Mouse (Mus musculus) embryo, embryonic 10 days (tissue): ENCODE measurements around the gene Trim30a.
"Not testable (repeated sequence)": the region's sequence is repeated elsewhere in the genome, so short reads cannot be mapped to it uniquely, and the experiment has no call there.

Experiments used
- DNase-seq: peaks from one replicate; pipeline ENCODE4 v3.0.0-alpha.2; 2015; ENCODE audit warnings: low spot score

Trim30a gene

DNA sequence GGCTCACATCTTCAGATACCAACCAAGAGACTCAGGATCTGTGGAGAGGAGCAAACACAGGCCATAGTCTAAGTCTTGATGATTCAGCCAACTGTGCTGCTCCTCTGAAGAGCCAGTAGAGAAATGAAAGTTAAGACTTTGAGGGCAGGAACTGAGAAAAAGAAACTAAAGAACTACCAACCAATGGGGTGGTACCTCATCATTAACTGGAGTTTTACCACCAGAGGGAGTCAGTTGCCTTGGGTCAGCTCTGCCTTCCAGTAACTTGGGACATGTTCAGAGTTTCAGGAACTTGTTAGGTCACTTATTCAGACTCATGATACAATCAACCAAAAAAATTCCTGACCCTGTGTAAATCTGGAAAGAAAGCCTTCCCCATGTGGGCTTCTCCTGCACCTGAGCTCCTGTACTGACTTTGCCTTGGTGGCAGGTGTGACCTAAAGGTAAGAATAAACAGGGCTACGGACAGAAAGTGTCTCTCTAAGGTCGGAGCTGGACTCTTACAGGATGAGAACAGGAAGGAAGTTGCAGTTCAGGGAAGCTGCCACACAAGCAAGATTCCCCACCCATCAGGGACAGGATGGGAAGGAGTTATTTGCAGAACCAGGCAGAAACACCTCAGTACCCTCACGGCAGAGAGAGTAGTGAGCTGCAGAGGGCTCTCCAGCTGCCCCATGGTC, at the start of gene Trim30a:
TSS of gene Trim30a (minus strand) at position 129 of the 680 bp plus-strand sequence.
- DNase-seq, result no peak

- not testable (repeated sequence) for DNase-seq
Measured at GRCm38 (mm10) chr7:104507421-104508065, 42.5 kb upstream of the Trim30a start, which contains the start of gene Trim30d. TSS of gene Trim30d (minus strand) at chr7:104507849.

DNA sequence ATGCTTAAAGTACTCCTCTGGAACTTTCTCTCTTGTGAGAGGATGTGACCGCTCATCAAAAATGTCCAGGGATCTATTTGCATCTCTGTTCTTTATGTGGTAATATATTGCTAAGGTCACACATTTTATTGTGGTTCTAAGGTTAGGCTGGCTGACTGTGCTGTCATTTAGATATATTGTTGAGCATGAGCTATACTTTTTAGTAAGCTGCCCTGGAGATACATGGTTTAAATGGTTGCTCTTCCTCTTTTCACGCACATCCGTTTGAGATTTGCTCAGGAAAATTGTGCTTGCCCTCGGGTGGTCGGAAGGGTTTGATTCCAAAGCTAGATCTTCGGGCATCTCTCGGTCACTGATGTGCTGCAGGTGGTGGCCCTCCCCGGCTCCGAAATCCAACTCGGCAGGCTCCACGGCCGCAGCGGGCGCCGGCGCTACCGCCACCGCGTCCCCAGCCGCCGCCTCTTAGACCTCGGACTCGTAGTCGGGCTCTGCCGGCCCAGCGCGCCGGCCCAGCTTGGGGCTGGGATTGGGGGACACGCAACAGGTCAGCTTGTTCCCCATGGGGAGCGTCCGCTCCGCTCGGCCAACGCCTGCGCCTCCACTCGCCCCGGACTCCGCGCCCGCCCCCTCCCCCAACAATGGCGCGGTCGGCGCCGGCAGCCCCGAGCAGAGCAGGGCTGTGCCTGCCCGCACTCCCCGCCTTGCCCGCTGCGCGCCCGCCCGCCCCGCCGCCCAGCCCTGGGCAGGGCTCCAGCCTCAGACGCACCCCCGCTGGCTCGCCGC, 36.8 kb upstream of the Trim30a start:
- peak; percentile 26 for DNase-seq

DNA sequence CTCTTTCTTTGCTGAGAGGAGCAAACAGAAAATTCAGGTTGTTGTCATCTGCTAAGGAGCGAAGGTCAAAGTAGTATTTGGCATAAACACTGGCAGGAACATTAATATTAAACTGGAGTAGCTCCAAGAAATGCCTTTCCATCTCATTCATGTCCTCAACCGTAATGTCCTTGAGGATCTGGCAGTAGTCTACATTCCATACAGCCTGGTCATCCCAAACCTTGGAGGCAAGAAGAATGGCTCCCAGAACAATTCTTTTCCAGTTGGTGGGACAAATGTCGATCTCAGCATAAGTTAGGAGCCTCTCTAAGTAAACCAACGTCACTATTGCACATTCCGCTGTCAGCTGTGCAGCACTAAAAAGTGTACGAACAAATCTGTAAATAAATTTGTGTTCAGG, 36.2 kb upstream of the Trim30a start:
- not testable (repeated sequence) for DNase-seq

GRCm38 (mm10) chr7:104499464-104499863, 34.5 kb upstream of the Trim30a start:
- not testable (repeated sequence) for DNase-seq

DNA sequence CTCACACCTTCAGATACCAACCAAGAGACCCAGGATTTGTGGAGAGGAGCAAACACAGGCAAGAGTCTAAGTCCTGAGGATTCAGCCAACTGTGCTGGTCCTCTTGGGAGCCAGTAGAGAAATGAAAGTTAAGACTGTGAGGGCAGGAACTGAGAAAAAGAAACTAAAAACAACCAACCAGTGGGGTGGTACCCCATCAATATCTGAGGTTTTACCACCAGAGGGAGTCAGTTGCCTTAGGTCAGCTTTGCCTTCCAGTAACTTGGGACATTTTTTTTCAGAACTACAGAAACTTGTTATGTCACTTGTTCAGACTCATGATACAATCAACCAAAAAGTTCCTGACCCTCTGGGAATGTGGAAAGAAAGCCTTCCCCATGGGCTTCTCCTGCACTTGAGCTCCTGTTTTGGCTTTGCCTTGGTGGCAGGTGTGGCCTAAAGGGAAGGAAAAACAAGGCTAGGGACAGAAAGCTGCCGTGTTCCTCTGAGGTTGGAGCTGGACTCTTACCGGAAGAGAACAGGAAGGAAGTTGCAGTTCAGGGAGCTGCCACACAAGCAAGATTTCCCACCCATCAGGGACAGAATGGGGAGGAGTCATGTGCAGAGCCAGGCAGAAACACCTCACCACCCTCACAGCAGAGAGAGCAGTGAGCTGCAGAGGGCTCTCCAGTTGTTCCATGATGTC, 18.9 kb downstream of the Trim30a start:
- peak; percentile 11 for DNase-seq

DNA sequence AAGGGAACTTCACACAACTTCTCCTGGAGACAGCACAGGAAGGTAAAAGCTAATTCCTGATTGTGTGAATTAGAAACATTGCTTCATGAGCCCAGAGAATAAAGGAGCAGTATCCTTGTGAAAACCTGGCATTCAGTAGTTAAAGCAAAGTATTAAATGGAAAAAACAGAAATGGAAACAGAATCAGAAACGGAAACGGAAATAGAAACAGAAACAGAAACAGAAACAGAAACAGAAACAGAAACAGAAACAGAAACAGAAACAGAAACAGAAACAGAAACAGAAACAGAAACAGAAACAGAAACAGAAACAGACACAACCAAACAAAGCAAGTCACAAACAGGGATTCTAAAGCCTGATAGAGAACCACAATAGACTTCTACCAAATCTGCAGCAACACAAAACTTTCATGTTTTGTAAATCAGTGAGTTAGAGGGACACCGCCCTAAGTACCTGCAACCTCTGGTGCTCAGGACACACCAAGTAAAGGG, 60.5 kb downstream of the Trim30a start:
- no peak for DNase-seq

- DNase-seq, result no peak
Measured at GRCm38 (mm10) chr7:104401140-104401539, 63.9 kb downstream of the Trim30a start.

GRCm38 (mm10) chr7:104400698-104401097, 64.3 kb downstream of the Trim30a start, which contains the start of gene Trim30c:
TSS of gene Trim30c (minus strand) at chr7:104400837.
- DNase-seq, result no peak

- DNase-seq, result no peak
Measured at GRCm38 (mm10) chr7:104398492-104398891, 66.5 kb downstream of the Trim30a start.

DNA sequence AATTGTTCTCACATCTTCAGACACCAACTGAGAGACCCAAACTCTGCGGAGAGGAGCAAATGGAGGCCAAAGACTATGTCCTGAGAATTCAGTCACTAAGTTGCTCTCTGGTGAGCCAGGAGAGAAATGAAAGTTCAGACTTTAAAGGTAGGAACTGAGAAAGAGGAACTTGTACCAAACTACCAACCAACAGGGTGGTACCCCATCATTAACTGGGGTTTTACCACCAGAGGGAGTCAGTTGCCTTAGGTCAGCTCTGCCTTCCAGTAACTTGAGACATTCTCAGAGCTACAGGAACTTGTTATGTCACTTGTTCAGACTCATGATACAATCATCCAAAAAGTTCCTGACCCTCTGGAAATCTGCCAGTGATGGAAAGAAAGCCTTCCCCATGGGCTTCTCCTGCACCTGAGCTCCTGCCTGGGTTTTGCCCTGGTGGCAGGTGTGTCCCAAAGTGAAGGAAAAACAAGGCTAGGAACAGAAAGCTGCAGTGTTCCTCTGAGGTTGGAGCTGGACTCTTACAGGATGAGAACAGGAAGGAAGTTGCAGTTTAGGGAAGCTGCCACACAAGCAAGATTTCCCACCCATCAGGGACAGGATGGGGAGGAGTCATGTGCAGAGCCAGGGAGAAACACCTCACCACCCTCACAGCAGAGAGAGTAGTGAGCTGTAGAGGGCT, 95.1 kb downstream of the Trim30a start, which contains the start of gene Trim30b:
TSS of gene Trim30b (minus strand) at position 149 of the 679 bp plus-strand sequence.
- peak; percentile 13 for DNase-seq

DNA sequence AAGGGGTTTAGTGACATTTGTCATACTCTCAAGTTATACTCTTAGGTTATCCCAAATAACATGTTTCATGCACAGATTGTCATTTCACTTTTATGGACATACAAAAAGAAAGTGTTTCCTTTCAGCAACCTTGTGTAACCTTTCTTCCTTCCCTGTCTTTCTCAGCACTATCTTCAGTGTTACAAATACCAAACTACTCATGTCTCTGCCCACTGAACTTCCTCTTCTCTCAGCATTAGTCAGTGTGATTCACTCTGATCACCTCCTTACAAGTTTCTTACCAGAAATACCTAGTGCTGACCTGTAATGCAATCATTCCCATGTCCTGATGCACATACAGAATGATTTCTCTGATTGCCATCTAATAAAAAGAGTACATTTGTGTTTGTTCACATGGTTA, 98.7 kb downstream of the Trim30a start:
- no peak for DNase-seq
